Mouse (Mus musculus): ENCODE measurements around the gene Cdhr4. TPM values are rescaled to one million over a fixed set of nuclear protein-coding genes. Genes with fewer than 3 reads are reported as not detected.

Cdhr4 gene
- polyA plus RNA-seq (2012; rRNA removed; ENCODE audit: low replicate concordance), result 3.2 and 4.0 TPM in 2 replicates

DNA sequence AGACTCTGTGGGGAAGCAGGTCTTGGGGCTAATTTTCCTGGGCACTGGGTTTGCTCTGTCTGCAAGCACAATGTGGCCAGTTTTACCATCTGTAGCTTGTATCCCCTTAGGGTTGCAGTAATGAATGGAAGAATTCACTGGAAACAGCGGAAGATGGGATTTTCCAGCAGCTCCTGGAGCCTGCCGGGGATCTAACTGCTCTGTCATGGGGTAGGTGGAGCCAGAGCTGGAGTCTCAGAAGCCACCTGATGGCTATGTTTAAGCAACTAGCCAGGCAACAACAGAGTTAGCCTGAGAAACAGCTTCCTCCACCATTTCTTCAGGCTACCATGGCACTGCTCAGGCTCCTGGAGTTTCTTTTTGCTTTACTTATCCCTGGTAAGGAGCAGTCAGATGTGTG, at the start of gene Cdhr4:
Gene Cdhr4 (plus strand): TSS at position 301 of the 400 bp plus-strand sequence.

DNA sequence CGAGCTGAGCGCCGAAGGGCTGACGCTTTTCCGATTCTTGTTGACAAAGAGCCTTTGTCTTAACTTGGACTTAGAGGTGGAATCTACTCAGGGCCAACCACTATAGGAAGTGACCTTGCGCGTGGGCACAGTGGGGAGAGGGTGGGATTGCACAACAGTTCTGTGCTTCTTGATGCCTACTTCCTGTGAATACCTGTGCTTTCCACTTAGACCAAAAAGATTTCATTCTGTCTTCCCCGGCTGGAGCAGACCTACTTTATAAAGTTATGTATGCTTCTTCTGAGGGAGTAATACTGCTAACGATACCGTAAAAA, 42.4 kb upstream of the Cdhr4 start, which contains the start of gene Traip:
Gene Traip (plus strand): TSS at position 215 of the 314 bp plus-strand sequence.

DNA sequence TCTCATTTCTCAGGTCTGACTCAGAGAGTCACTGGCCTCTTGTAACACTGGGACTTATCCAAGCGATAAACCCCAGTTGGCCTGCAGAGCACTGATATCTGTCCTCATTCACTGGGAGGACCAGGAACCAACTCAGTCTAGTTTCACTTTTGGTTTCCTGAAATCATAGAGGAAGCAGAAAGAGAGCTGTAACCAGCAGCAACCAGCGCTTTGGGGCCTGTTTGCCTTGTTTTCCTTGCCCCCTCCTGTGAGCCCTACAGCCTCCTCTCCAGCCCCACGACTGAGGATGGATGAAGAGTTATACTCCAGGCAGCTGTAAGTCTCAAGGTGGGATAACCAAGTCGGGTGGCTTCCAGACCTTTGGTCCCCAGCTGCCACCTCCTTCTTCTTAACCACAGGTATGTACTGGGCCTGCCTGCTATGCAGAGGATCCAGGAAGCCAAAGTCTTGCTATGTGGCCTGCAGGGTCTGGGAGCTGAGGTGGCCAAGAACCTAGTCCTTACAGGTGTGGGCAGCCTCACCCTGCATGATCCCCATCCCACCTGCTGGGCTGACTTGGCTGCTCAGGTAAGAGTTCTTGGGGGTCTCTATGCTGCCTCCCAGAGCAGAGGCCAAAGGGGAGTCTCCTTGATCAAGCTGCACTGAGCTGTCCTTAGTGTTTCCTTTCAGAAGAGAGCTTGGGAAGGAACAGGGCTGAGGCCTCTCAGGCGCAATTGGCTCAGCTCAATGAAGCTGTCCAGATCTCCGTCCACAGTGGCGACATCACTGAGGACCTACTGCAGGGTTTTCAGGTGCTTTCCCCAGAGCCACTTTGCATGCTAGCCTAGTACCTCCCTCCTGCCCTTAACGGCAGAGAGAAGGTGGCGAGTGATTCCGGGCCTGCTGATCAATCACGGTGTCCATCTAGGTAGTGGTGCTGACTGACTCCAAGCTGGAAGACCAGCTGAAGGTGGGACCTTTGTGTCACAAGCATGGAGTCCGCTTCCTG, 16.6 kb upstream of the Cdhr4 start, which contains the start of gene Uba7:
Gene Uba7 (plus strand): TSS at position 107 of the 988 bp plus-strand sequence.

GRCm38 (mm10) chr9:107982681-107983346, 9.5 kb upstream of the Cdhr4 start, which contains the start of gene Gm20661:
Gene Gm20661 (plus strand): TSS chr9:107983058.

GRCm38 (mm10) chr9:107985131-107986119, 6.9 kb upstream of the Cdhr4 start, which contains the start of gene Inka1:
Gene Inka1 (minus strand): TSS chr9:107985879.

GRCm38 (mm10) chr9:107996049-107996448, 3.8 kb downstream of the Cdhr4 start, which contains the start of gene Gm20662:
Gene Gm20662 (plus strand): TSS chr9:107996349.

DNA sequence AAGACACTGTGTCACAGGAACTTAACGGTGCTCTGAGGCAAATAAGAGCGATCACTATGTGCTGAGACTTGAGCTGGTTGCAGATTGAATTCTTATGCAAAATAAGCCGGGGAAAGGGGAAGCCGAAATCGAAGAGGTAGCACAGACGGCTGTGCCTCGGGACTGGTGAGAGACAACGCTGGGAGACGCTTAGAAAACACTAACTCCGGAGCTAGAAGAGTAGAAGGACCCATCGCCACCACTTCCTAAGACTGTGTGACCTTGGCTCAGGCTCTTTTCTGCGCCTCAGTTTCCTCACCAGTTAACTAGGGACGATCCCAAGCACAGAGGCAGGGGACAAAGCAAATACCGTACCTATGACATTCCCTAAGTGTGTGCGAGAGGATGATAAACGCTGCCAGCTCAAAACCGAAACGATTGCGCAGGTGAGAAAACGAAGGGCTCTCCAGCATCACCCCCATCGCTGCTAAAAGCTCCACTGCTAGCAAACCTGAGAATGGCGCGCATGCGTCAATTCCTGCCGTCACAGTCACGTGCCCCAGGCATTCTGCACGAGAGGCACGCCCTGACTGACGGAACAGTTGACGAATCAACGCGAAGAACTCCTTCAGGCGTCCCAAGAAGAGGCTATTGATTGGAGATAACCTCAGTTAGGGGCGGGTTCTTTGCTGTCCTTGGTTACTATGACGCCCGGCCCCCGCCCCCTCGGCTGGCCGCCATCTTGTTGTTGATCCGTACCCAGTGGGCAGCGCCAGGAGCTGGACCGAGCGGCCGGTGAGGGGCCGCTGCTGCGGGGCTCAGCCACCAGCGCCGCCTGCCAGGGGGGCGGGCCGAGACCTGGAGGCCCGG, 9.8 kb downstream of the Cdhr4 start, which contains the start of gene Ip6k1:
Gene Ip6k1 (plus strand): TSS at position 580 of the 849 bp plus-strand sequence.

GRCm38 (mm10) chr9:108049016-108049455, 56.7 kb downstream of the Cdhr4 start, which contains the start of gene Gmppb:
Gene Gmppb (plus strand): TSS chr9:108049242.

Other genes starting within 250 kb of the Cdhr4 start
- 75.3 and 160 TPM in 2 replicates for gene Rbm5, start 221.5 kb upstream of the Cdhr4 start, polyA plus RNA-seq (2012; rRNA removed; ENCODE audit: low replicate concordance)
- 12.7 and 27.8 TPM in 2 replicates for gene Rbm6, start 119.3 kb upstream of the Cdhr4 start, polyA plus RNA-seq (2012; rRNA removed; ENCODE audit: low replicate concordance)
- gene Mon1a, start 104.3 kb upstream of the Cdhr4 start, polyA plus RNA-seq (2012; rRNA removed; ENCODE audit: low replicate concordance), result 37.2 and 51.7 TPM in 2 replicates
- gene Mst1r, start 85.6 kb upstream of the Cdhr4 start, polyA plus RNA-seq (2012; rRNA removed; ENCODE audit: low replicate concordance), result 25.5 and 40.2 TPM in 2 replicates
- not detected in 2 replicates for gene Actl11, start 64.0 kb upstream of the Cdhr4 start, polyA plus RNA-seq (2012; rRNA removed; ENCODE audit: low replicate concordance)
- 0.09 and 0.12 TPM in 2 replicates for gene Camkv, start 56.8 kb upstream of the Cdhr4 start, polyA plus RNA-seq (2012; rRNA removed; ENCODE audit: low replicate concordance)
- 0.79 and 1.3 TPM in 2 replicates for gene Traip, start 42.4 kb upstream of the Cdhr4 start, polyA plus RNA-seq (2012; rRNA removed; ENCODE audit: low replicate concordance)
- gene Uba7, start 17.0 kb upstream of the Cdhr4 start, polyA plus RNA-seq (2012; rRNA removed; ENCODE audit: low replicate concordance), result 138 and 151 TPM in 2 replicates
- gene Gm20661, start 9.4 kb upstream of the Cdhr4 start, polyA plus RNA-seq (2012; rRNA removed; ENCODE audit: low replicate concordance), result 0.19 and 0.40 TPM in 2 replicates
- 31.5 and 37.3 TPM in 2 replicates for gene Inka1, start 6.6 kb upstream of the Cdhr4 start, polyA plus RNA-seq (2012; rRNA removed; ENCODE audit: low replicate concordance)
- gene Gm20662, start 3.9 kb downstream of the Cdhr4 start, polyA plus RNA-seq (2012; rRNA removed; ENCODE audit: low replicate concordance), result 2.6 and 3.1 TPM in 2 replicates
- gene Ip6k1, start 10.0 kb downstream of the Cdhr4 start, polyA plus RNA-seq (2012; rRNA removed; ENCODE audit: low replicate concordance), result 98.0 and 170 TPM in 2 replicates
- gene Gmppb, start 56.7 kb downstream of the Cdhr4 start, polyA plus RNA-seq (2012; rRNA removed; ENCODE audit: low replicate concordance), result 14.5 and 16.3 TPM in 2 replicates
- 4.0 and 4.7 TPM in 2 replicates for gene Amigo3, start 60.7 kb downstream of the Cdhr4 start, polyA plus RNA-seq (2012; rRNA removed; ENCODE audit: low replicate concordance)
- 0.68 and 1.2 TPM in 2 replicates for gene Mst1, start 87.9 kb downstream of the Cdhr4 start, polyA plus RNA-seq (2012; rRNA removed; ENCODE audit: low replicate concordance)
- 126 and 148 TPM in 2 replicates for gene Rnf123, start 90.8 kb downstream of the Cdhr4 start, polyA plus RNA-seq (2012; rRNA removed; ENCODE audit: low replicate concordance)
- 115 and 155 TPM in 2 replicates for gene Apeh, start 102.1 kb downstream of the Cdhr4 start, polyA plus RNA-seq (2012; rRNA removed; ENCODE audit: low replicate concordance)
- 0.43 and 0.96 TPM in 2 replicates for gene Bsn, start 197.9 kb downstream of the Cdhr4 start, polyA plus RNA-seq (2012; rRNA removed; ENCODE audit: low replicate concordance)